Mouse (Mus musculus): Measurements from ENCODE around the gene Ube2h.
A peak's percentile ranks its signal among the peaks of the same experiment; 100 is the strongest.

Gene Ube2h

DNA sequence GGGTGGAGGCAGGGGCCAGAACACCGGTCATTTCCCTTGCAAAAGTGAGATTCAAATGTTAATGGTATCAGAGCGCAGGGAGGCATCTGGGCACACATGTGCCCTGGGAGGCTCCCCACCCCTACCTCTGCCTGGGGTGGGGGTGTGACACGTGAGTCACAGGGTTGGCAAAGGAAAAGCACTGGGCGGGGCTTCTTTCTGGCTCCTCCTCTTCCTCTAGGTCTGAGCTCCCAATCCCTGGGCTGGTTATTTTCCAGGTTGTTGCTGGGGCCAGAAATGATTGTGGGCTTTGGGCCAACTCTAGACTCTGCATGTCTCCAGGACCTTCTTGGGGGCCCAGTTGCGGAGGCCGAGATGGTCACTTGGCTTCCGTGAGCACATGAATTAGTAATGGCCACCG, 108.2 kb downstream of the Ube2h start:
- DNase-seq (ENCODE audit: low spot score) = no peak

DNA sequence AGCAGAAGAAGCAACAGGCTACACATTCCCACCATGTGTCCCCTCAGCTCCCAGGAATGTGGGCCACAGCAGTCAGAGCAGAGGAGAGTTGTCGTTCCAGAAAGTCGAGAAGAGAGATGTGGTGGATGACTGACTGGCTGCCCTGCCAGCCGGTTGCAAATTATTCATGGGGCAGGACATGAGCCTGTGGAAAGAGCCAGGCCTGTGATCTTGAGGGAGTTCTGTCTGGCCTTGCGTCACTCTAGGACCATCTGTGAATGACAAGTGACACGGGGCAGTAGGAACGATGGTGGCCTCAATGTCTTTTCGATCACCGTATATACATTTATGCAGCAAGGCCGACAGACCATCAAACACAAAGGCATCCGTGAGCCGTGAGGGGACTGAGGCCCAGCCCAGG, 108.7 kb downstream of the Ube2h start:
- no peak for DNase-seq (ENCODE audit: low spot score)

DNA sequence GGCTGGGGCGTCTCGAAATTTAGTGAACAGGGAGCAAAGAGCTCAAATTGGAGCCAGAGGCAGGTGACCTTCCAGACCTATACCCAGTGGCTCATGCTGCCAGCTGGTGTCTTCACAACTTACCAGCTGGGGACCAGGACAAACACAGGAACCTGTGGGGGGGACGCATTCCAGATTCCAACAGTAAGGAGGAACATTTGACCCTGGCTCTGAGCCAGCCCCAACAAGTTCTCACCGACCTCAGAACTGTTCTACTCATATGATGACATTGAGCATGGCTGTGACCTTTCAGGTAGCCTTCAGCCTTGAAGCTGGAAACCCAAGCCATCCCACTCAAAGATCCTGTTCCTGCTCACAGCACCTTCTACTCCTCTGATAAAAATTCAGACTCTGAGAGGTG, 120.7 kb downstream of the Ube2h start:
- DNase-seq (ENCODE audit: low spot score) = no peak

DNA sequence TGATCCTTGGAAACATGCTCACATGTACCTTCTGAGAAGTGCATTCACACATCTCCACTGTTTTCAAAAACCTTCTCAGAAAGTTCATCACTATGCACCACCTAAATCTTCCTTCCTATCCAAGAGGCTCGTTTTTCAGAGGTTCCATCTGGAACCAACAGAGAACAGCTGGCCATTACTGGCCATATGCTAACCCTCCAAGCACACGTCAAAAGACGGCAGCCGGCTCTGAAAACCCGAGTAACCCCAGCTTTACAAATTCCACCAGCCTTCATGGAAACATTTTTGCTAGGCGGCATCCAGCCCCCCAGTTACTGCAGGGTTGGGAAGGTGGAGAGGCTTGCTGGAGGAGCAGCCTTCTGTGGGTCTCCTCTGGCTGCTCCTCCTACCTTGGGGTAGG, 122.3 kb downstream of the Ube2h start:
- no peak for DNase-seq (ENCODE audit: low spot score)

DNA sequence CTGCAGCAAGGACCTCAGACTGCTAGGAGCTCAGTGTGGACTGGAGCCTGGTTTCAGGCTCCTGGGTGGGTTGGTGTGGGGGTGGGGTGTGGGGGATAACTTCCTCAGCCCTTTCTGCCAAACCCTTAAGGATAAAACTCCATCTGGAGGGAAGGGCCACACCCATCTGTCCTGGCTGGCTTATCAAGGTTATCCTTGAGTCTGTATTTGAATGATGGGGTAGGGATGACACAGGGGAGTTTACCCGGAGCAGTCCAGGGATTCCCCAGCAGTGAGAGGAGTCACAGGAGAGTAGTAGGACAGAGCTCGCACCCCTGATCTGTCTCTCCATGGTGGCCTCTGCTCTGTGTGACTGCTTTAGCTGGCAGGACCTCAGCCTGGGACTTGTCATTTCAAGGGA, 124.0 kb downstream of the Ube2h start:
- no peak for DNase-seq (ENCODE audit: low spot score)

DNA sequence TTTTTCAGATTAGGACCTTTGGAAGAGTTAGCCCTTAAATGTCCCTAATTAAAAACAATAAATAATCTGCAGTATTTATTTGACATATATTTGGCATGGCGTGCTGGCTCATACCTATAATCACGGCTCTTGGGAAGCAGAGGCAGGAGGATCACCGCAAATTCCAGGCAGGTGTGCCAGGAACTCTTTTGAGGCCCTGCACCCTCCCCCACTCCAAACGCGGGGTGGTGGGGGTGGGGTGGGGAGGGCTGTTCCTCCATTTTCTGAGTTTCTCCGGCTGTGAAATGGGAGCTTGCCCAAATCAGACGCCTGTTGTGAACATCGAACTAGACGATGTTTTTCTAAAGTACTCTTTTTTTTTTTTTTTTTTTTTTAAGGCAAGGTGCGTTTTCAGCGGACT, 125.3 kb downstream of the Ube2h start:
- DNase-seq (ENCODE audit: low spot score) = no peak

DNA sequence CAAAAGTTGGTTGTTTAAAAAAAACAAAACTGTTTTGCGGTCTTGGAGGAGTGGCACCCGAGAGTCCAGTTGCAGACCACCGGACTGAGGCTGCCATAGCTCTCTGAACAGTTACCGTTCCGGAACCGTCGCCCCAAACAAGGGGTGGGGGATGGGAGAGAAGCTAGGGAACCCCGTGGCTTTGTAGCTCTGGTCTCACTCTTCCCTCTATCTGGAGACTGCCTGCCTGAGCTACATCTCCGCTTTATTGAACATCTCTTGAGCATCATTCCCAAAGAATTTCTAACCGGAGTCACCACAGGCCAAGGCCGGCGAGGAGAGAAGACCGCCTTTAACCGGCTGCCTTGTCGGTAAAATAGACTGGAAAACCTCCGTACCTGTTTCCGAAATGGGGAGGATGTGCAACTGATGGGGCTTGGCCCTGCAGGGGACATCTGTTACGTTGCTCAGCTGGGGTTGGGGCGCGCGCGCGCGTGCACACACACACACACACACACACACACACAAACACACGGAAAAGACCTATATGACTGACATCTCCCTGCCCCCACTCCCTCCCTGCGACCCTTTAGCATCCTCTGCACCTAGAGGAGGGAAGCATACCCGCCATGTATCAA, 126.2 kb downstream of the Ube2h start:
- no peak for DNase-seq (ENCODE audit: low spot score)

DNA sequence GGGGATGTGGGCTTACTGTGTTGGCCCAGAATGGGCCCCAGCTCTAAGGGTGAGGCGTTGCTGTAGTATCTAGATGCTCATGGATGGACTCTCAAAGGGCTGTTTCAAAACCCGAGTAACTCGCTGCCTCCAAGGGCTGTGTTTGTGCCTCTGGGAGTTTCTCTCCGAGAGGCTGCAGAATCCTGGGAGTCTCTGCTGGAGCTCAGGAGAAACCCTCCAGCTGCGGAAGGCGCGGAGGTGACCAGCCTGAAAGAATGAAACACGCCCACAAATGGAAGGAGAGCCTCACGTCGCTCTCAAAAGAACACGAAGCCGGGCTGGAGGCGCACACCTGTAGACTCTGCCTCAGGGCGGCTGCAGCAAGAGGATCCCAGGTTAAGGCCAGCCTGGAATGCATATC, 127.0 kb downstream of the Ube2h start:
- no peak for DNase-seq (ENCODE audit: low spot score)

DNA sequence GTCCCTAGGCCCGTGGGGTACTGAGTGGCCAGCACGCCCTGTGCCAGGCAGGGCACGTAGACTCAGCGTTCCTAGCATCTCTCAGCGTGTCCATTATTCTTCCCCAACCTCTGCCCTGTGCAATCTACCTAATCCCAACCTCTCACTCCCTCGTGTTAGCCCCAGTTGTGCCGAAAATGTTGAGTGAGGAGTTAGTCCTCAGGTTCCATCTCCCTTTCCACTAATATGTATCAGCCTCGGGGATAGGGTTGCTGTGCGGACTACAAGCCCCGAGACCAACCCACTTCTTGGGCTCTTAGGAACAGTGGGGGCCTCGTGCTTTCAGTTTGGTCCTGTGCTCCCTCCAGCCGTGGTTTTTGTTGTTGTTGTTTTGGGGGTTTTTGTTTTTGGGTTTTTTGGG, 127.8 kb downstream of the Ube2h start:
- DNase-seq (ENCODE audit: low spot score) = no peak

DNA sequence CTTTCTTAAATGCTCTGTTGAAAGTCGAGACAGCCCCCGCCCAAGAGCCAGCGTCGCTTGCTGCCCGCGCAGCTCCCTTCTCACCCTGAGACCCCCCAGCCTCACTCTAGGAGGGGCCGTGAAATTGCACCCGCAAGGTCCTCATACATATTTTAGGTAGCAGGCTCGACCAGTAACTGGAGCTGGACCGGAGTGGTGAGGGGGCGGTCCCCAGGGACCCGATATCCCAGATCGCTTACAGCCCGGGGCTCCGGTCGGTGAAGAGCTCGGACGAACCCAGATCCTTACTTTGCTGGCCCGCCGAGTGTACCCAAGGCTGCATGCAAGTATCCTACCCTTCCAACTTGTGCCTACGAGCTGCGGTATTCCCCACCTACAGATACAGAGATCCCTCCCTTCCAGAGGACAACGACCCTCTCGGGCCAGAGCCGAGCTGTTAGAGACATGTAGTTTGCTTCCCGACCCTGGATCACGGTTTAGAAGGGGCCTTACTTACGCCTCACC, 128.4 kb downstream of the Ube2h start:
- DNase-seq (ENCODE audit: low spot score) = no peak

DNA sequence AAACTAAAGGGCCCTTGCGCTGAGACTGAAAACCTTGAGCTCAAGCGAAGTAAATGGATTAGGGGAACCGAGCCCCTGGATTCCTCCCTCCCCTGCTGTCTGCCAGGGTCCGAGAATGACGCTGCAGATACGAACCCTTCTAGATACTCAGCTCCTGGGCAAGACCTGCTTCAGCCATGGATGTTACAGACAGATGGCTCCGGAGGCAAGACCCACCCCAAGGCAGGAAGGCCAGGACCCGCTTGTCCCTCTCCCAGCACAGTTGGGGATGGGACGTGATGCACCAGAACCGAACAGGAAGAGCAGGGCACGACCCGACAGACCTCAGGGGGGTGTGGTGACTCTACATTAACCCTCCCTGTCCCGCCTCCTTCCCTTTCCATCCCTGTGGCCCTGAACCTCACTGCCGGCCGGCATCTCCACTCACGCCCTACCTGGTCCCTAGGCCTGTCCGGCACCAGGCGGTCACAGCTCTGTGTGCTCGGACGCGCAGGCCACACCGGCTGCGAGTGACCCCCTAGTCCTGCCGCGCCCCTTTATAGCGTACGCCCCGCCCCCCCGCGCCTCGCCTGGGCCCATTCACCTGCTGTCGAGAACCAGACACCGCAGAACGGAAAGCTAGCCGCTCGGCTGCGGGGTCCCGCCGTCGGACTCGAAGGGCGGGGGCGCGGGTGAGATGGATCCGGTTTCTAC, 129.0 kb downstream of the Ube2h start:
- no peak for DNase-seq (ENCODE audit: low spot score)

DNA sequence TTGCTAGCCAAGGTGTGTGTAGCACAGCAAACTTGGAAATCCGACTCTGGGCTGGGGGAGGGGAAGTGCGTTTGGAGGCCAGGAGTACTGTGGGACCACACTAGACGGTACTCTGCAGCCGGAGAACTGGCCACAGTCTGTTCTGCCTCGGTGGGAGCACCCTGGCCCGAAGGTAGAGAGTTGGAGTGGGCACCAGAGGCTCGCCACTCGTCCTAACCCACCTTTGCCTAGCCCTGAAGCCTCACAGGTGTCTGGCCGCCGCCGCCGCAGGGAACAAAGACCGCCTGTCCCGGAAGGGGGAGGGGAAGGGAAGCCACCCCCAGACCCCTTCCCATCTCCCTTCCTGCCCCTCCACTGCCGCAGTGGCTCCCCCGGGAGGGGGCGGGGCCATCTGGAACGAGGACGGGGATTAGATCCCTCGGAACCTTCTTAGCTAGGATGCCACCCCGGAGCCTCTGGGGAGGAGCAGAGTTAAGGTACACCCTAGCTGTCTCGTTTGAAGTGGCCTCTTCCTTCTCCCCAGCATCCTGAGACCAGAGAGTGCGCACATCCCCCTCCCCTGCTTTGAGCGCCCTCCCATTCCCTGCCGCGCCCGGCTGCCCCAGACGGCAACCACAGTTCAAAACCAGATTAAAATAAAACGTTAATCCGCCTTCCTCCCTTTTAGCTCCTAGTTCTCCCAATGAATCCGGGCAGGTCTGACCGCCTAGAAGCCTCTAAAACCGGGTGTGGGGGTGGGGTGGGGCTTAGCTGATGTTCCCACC, 129.7 kb downstream of the Ube2h start:
- no peak for DNase-seq (ENCODE audit: low spot score)

DNA sequence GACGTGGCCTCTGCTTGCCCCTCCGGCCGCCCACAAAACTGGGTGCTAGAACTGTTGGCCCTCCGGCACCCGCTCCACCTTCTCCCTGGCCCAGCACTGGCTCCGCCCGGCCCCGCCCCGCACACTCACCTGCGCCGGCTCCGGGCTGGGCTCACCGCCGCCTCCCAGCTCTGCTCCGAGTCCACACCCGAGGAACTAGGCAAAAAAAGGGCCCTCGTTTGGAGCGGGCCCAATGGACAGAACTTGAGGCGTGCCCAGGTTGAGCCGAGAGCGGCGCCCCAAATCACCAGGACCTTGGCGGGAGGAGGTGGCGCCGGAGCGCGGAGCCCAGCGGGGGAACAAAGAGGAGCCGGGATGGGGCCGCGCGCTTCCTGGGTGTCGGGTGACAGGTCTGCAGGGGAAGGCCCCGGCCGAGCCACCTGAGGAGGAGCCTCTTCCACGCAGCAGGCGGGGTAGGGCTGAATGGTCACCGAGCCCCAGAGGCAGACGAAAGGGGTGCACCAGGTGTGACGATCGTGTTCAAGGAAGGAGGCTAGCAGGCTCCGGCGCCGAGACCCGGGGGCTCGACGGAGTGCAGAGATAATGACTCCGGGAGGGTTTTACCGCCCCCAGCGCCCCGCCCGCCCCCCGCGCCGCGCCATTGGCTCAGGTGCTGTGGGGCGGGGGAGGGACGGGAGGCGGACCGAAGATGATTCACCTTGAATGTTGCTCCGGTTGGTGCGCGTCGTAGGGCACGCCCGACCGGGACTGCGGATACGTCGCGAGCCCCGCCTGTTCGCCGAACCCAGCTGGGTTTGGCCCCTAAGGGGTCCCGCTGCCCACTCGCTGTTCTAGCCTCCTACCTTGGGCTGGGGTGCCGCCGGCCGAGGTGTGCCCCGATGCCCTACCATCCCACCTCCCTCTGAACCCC, 130.5 kb downstream of the Ube2h start:
- DNase-seq (ENCODE audit: low spot score) = peak; percentile 31

DNA sequence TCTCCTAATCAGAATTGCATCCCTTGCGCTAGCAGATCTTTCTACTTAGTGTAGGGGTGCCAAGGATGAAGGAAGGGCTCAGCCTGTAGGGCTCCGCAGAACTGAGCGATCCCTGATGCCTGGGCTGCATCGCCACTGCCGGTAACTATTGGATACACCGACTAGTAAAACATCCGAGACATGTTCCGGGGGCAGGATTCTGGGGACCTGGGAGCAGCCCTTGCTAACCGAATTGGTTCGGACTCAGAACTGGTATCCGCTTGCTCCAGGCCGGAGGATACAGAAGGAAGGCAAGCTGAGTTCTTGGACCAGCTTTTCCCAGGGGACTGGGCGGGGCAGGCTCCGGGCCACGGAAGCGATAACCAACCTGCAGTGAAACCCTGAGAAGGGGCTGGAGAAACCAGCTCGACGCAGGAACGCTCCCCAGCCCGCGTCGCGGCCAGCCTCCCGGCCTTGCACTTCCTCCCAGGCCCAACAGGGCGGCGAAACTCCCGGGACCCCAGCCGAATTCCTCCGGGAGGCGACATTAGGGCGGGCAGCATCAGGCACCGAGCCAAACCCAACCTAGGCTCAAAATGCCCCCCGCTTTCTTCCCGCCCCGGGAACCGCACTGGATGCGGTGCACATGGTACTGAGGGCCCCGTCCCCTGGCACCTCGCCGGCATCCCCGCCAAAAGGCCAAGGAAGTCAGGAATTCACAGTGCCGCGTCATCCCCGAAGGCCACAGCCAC, 131.4 kb downstream of the Ube2h start:
- no peak for DNase-seq (ENCODE audit: low spot score)

DNA sequence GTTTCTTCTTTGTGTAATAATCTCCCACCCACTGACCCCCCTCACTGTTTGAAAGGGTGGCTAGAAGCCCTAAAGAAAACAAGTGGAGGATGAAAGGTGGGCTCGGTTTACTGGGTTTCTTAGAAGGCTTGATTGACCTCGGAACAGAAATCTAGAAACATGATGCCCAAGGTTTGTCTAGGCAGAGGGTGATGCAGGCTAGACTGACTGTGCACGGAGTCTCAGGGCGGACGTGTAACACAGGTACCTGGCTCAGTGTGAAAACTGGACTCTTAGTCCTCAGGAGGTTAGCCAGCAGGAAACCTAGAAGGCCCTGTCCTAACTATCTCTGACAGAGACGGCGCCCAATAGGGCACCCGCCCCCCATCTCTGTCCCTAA, 131.9 kb downstream of the Ube2h start:
- no peak for DNase-seq (ENCODE audit: low spot score)

DNA sequence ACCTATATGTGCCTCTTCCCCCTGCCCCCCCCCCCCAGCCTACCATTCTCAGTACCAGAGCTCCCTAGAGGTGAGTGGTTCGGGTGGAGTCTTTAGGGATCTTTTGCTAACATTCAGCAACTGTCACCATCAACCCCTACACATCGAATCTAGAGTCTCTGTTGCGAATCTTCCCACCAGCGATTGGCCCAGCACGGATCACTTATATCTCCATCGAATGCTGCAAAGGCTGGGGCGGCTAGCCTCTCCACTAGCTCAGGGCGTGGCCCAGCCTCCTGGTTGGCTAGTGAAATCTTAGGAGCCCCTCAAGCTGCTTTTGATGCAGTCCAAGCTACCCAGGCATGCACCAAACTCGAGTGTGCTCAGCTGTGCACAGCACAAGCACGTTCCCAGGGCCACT, 132.4 kb downstream of the Ube2h start:
- no peak for DNase-seq (ENCODE audit: low spot score)

DNA sequence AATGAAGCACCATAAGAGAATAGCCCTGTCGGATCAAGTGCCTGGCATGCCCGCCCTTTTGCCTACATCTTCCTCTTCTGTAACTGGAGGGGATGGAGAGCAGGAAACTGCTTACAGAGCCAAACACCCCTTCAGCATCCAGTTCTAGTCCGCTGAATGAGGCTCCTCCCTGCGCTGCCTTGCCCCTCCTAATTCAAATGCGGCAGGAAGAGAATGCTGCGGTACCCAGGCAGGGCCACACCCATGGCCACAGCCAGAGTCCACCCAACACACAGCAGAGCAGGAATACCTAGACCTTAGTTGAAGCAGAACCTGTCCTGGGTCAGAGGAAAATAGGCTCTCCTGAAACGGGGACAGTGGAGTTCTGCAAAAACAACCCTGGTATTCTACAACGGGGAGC, 133.1 kb downstream of the Ube2h start:
- DNase-seq (ENCODE audit: low spot score) = no peak

DNA sequence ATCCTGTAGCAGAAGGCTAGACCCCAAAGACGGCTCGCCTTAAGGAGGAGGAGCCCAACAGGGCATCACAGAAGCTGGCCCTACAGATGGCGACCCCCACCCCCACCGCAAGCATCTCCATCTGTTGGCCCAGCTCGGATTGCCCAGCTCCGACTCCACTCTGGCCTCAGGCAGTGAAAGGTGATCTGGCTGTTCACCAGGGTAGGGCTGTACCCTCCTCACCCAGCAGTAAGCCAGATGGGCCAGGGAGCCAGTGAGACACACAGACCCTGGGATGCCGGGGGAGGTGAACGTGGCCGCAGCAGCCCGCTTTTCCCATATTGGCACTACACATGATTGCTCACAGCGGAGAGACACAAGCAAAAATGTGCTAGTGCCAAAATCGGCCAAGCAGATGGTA, 135.2 kb downstream of the Ube2h start:
- no peak for DNase-seq (ENCODE audit: low spot score)

DNA sequence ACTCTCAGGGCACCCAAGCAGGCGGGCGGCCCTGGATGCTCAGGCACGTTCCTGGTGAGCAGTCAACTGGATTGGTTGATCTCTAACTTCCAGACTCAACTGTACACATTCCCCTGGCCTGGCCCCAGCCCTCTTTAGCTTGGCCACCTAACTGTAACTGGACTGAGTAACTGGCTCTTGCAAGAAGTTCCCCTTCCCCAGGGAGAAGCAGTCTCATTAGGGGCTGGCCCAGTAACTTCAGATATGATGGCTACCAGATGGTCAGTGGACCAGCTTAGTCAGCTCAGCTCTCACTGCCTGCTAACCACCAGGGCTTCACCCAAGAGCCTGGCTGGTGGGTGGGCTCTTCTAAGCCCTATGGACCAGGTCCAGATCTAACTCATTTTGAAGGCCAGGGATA, 136.1 kb downstream of the Ube2h start:
- DNase-seq (ENCODE audit: low spot score) = no peak

DNA sequence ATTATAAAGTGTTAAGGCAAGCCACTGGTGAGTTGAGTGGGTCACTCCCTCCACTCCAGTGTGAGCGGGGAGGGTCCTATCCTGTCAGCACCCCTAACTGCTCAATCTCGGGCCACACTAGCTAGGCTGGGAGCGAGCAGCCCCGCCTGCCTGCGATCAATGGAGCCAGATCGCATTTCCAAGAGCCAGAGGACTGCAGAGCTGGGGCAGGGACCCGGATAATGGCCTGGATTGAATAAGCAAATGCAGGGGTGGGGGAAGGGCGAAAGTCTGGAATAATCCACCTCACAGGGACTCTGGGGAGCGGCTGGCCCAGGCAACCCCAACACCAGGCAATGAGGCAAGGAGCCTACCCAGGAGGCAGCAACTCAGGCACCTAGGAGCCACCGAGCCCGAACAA, 137.1 kb downstream of the Ube2h start:
- no peak for DNase-seq (ENCODE audit: low spot score)

DNA sequence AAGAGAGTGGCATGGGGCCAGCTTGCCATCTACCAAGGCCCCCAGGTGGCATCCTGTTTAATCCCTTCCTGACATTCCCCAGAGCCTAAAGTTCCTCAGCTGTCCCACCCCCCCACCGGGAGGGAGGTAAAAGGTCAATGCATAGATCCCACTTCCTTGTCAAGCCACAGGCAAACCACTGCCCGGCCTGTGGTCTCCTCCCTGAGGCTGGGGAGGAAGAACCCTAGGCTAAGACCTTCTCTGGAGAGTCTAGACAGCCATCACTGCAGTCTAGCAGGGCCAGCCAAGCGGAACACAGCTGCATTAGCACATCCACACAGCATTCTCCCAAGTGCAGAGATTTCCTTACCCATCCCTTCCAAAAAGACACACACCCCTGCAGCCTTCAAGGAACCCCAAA, 138.0 kb downstream of the Ube2h start:
- no peak for DNase-seq (ENCODE audit: low spot score)

DNA sequence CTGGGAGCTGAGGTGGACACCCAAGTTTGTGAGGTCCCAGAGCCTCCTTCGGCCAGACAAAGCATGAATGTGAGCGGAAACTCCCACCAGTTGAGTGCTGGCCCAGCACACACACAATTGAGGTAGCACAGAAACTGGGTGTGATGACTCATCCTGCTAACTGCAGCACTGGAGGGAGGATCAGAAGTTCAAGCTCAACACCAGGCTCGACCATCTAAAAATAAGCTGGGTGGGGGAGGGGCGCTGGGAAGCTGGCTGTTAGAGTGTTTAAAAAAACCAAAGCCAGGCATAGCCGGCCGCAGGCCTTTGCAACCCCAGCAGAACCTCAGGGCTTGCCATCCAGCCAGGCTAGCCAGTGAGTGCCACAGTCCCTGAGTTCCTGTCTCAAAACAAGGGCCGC, 142.2 kb downstream of the Ube2h start:
- no peak for DNase-seq (ENCODE audit: low spot score)

All from spleen, adult 12 weeks (tissue).